Mouse (Mus musculus): Measurements from ENCODE around the gene Tnfsf13. TPM values are rescaled to one million over a fixed set of nuclear protein-coding genes. Genes with fewer than 3 reads are reported as not detected.

Tnfsf13 gene
- polyA plus RNA-seq, 1 experiment from 2014 or later: 0.53 TPM

DNA sequence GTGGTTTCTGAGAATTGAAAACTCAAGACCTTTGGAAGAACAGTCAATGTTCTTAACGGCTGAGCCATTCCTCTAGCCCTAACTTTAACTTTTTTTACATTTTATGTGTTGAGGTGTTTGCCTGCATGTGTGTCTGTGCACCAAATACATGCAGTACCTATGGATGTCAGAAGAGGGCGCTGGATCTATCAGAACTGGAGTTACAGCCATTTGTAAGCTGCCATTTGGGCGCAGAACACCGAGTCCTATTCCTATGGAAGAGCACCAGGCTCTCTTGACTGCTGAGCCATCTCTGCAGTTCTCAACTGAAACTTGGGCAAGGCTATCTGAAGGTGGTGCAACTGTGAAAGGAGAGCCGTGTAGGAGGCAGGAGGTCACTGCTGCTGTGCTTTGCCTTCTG is 13.0 kb upstream of the Tnfsf13 start:
- Histone ChIP-seq H3K9ac (ENCODE audit: low read length) (no peak overlapping the region), H3K27me3 (replicated peaks; ENCODE audit: control insufficient read depth, insufficient read depth, low read length) (no peaks in the 10 kb centered on the region), H3K36me3 (ENCODE audit: control insufficient read depth, insufficient read depth, low read length) (no peaks in the 10 kb centered on the region), H3K4me2 (ENCODE audit: low read length) (no peak overlapping the region), H3K9me3 (replicated peaks; ENCODE audit: control insufficient read depth, low read length) (no peaks in the 10 kb centered on the region), H3K4me3 (ENCODE audit: low read depth, low read length) (no peak overlapping the region), H3K27ac (ENCODE audit: low read depth, low read length) (no peak overlapping the region), H3K4me1 (ENCODE audit: control insufficient read depth, insufficient read depth, low read length) (peaks cover 10% of the 10 kb centered on the region; the same call in 1 of the 2 replicates)
- ATAC-seq: no peak
- DNase-seq (ENCODE audit: low spot score): no peak
- 74% methylated on average over 5 of the region's 5 CpGs for WGBS

DNA sequence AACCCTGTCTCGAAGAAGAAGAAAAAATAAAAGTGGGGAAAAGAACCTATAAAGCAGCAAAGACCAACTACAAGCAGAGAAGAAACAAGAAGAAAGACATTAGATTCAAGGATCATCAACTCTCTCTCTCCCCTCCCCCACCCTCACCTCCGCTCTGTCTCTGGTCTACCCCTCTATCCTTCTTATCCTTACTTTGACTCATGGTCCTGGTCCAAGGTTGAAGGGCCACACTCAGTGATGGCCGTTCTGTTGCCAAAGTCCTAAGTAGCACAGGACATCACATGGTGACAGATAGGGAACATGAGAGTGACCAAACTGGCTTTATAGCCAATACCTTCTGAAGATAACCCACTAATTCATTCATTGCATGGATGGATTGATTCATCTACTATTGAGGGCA is 11.8 kb upstream of the Tnfsf13 start:
- WGBS: 87% methylated on average over 3 of the region's 3 CpGs
- DNase-seq (ENCODE audit: low spot score) (no peak), ATAC-seq (no peak)
- H3K4me1 ChIP-seq (ENCODE audit: control insufficient read depth, insufficient read depth, low read length): peaks cover 10% of the 10 kb centered on the region; the same call in 1 of the 2 replicates
- H3K9ac ChIP-seq (ENCODE audit: low read length): no peak overlapping the region
- H3K27ac ChIP-seq (ENCODE audit: low read depth, low read length): no peak overlapping the region
- no peaks in the 10 kb centered on the region for H3K9me3 ChIP-seq (replicated peaks; ENCODE audit: control insufficient read depth, low read length)
- no peaks in the 10 kb centered on the region for H3K27me3 ChIP-seq (replicated peaks; ENCODE audit: control insufficient read depth, insufficient read depth, low read length)
- no peaks in the 10 kb centered on the region for H3K36me3 ChIP-seq (ENCODE audit: control insufficient read depth, insufficient read depth, low read length)
- H3K4me3 ChIP-seq (ENCODE audit: low read depth, low read length): no peak overlapping the region
- H3K4me2 ChIP-seq (ENCODE audit: low read length): no peak overlapping the region

DNA sequence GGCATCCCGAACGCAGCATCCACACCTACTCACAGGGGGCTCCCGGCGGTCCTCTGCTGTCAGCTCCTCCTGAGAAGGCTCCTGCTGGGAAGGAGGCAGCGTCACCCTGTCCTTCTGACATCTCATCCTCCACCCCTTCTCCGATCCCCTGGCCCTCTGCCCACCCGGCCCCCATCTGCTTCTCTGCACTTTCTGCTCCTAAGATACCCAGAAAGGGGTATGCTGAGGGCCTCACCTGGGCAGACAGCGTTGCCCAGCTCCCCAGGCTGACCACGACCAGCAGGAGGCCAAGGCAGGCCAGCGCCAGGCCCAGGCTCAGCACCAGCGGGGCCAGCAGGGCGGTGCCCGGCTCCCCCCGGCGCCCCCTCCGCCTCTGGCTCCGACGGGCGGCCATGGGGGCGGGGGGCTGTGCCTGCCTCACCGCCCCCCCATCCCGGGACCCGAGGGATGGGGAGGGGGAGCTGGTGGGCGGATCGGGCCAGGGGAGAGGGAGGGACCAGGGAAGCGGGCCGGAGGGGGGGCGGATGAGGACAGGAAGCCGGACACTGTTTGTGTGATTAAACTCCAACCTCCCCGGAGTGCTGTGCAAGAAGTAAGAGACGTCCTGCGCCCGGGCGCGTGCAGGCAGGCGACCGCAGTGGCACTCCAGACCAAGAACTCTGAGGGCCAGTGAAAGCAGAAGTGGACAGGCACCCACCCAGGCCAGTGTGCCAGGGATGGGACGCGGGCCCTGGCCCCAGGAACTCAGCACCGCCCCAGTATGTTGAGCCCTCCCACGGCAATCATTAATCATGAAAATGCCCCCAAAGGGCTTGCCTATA is 10.0 kb upstream of the Tnfsf13 start, which contains the start of the genes Tnfsf12 and Tnfsfm13:
TSS of gene Tnfsf12 (minus strand) at position 489 of the 821 bp plus-strand sequence.
TSS of gene Tnfsfm13 (minus strand) at position 738 of the 821 bp plus-strand sequence.
- no peaks in the 10 kb centered on the region for H3K9me3 ChIP-seq (replicated peaks; ENCODE audit: control insufficient read depth, low read length)
- WGBS: 1% methylated on average over 40 of the region's 41 CpGs
- H3K9ac ChIP-seq (ENCODE audit: low read length): peak within 1 kb of the TSS; percentile 76
- no peak for DNase-seq (ENCODE audit: low spot score)
- ATAC-seq: peak; percentile 32; the same call in 1 of the 2 replicates
- peak within 1 kb of the TSS; percentile 40 for H3K4me3 ChIP-seq (ENCODE audit: low read depth, low read length)
- peaks cover 10% of the 10 kb centered on the region; the same call in 1 of the 2 replicates for H3K4me1 ChIP-seq (ENCODE audit: control insufficient read depth, insufficient read depth, low read length)
- H3K27ac ChIP-seq (ENCODE audit: low read depth, low read length): no peak within 1 kb of the TSS; the same call in 1 of the 2 replicates
- H3K4me2 ChIP-seq (ENCODE audit: low read length): peak within 1 kb of the TSS; percentile 90
- H3K36me3 ChIP-seq (ENCODE audit: control insufficient read depth, insufficient read depth, low read length): no peaks in the 10 kb centered on the region
- no peaks in the 10 kb centered on the region for H3K27me3 ChIP-seq (replicated peaks; ENCODE audit: control insufficient read depth, insufficient read depth, low read length)

DNA sequence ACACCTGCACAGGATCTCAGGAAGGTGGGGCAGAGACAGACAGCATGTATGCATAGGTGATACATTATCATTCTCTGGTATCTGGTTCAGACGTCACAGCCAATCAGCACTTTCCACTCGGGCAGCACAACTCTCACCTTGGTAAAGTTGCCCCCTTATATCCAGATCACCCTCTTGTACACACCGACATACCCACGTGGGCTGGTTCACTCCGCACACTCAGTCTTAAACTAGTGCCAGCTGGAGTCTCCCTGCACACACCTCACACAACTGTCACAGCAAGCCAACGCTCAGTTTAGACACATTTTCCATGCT is 9.4 kb upstream of the Tnfsf13 start:
- H3K4me1 ChIP-seq (ENCODE audit: control insufficient read depth, insufficient read depth, low read length): peaks cover 10% of the 10 kb centered on the region; the same call in 1 of the 2 replicates
- no peak overlapping the region; the same call in 1 of the 2 replicates for H3K27ac ChIP-seq (ENCODE audit: low read depth, low read length)
- H3K9ac ChIP-seq (ENCODE audit: low read length): peak overlapping the region; percentile 76; the same call in 1 of the 2 replicates
- WGBS: 28% methylated on average over 6 of the region's 6 CpGs
- peak overlapping the region; percentile 40 for H3K4me3 ChIP-seq (ENCODE audit: low read depth, low read length)
- ATAC-seq: no peak
- peak overlapping the region; percentile 90 for H3K4me2 ChIP-seq (ENCODE audit: low read length)
- DNase-seq (ENCODE audit: low spot score): peak; percentile 34
- H3K27me3 ChIP-seq (replicated peaks; ENCODE audit: control insufficient read depth, insufficient read depth, low read length): no peaks in the 10 kb centered on the region
- no peaks in the 10 kb centered on the region for H3K9me3 ChIP-seq (replicated peaks; ENCODE audit: control insufficient read depth, low read length)
- H3K36me3 ChIP-seq (ENCODE audit: control insufficient read depth, insufficient read depth, low read length): no peaks in the 10 kb centered on the region

DNA sequence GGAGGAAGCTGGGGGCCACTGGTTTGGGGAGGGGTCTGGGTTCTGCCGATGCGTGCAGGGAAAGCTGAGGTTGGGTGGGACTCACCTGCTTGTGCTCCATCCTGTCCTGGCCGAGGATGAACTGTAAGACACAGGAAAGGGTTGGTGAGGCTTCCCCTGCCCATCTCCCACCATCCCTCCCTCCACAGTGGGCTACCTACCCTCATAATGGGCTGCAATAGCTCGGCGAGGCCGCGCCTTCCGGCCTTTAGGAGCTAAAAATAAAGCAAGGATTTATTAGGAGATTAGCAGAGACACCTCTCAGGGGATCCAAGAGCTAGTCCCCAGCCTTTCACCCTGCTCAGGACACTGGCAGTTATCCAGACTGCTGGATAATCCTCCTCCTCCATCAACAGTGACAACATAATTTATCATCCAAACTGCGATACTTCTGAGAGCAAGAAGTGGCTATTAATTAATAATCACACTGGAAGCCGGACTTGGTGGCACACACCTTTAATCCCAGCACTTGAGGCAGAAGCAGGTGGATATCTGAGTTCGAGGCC is 7.9 kb upstream of the Tnfsf13 start:
- Histone ChIP-seq H3K27me3 (replicated peaks; ENCODE audit: control insufficient read depth, insufficient read depth, low read length) (no peaks in the 10 kb centered on the region), H3K4me3 (ENCODE audit: low read depth, low read length) (no peak overlapping the region), H3K9ac (ENCODE audit: low read length) (no peak overlapping the region), H3K27ac (ENCODE audit: low read depth, low read length) (no peak overlapping the region), H3K4me1 (ENCODE audit: control insufficient read depth, insufficient read depth, low read length) (peaks cover 10% of the 10 kb centered on the region; the same call in 1 of the 2 replicates), H3K4me2 (ENCODE audit: low read length) (no peak overlapping the region), H3K9me3 (replicated peaks; ENCODE audit: control insufficient read depth, low read length) (no peaks in the 10 kb centered on the region), H3K36me3 (ENCODE audit: control insufficient read depth, insufficient read depth, low read length) (no peaks in the 10 kb centered on the region)
- 52% methylated on average over 11 of the region's 11 CpGs for WGBS
- ATAC-seq: no peak
- DNase-seq (ENCODE audit: low spot score): no peak

DNA sequence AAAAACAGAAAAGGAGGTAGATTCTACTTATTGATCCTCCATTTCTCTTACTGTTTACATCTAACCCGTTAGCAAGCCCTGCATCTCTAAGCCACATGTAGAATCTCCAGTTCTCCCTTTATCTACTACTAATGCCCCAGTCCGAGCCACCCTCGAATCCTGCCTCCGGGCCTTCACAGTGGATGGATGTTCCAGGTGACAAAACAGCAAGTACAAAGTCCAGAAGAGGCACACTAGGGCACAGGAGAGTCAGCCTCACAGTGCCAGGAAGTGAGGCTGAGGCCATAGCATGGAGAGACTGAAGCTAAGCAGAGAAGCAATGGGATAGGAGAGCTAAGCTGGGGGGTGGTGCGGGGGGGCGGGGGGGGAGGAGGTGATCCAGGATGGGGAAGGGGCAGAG is 7.3 kb upstream of the Tnfsf13 start:
- no peak overlapping the region for H3K4me3 ChIP-seq (ENCODE audit: low read depth, low read length)

DNA sequence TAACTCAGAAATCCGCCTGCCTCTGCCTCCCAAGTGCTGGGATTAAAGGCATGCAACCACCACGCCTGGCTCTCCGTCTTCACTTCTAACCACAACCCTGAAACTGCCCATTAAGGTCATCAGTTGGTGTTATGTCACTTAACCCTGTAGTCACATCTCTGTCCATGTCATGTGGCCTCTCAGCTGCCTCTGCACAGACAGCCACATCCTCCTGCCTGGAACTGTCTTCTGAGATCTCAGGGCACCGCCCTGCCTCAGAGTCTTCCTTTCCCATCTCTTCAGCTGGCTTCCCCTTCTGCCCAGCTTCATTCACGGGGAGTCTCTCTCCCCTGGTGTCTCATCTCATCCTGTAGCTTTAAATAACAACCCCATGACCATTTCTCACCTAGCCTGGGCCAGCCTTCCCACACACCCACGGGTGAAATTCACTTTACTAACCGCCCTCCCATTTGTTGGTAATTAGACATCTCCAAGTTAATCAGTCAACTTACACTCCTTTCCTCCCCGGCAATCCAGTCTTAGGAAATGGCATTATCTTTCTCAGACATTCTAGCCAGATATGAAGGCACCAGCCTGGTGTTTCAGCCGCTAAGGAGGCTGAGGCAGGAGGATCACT is 6.7 kb upstream of the Tnfsf13 start:
- 83% methylated on average over 9 of the region's 9 CpGs for WGBS
- H3K4me2 ChIP-seq (ENCODE audit: low read length): no peak overlapping the region
- no peak for DNase-seq (ENCODE audit: low spot score)

More for the DNA sequence above, 7.3 kb upstream of the Tnfsf13 start:
- no peak overlapping the region for H3K4me2 ChIP-seq (ENCODE audit: low read length)
- no peak overlapping the region for H3K27ac ChIP-seq (ENCODE audit: low read depth, low read length)
- no peaks in the 10 kb centered on the region for H3K27me3 ChIP-seq (replicated peaks; ENCODE audit: control insufficient read depth, insufficient read depth, low read length)
- H3K36me3 ChIP-seq (ENCODE audit: control insufficient read depth, insufficient read depth, low read length): no peaks in the 10 kb centered on the region
- DNase-seq (ENCODE audit: low spot score) (no peak), ATAC-seq (no peak)
- no peaks in the 10 kb centered on the region for H3K9me3 ChIP-seq (replicated peaks; ENCODE audit: control insufficient read depth, low read length)
- no peak overlapping the region for H3K9ac ChIP-seq (ENCODE audit: low read length)
- 88% methylated on average over 6 of the region's 6 CpGs for WGBS
- H3K4me1 ChIP-seq (ENCODE audit: control insufficient read depth, insufficient read depth, low read length): peaks cover 10% of the 10 kb centered on the region; the same call in 1 of the 2 replicates

DNA sequence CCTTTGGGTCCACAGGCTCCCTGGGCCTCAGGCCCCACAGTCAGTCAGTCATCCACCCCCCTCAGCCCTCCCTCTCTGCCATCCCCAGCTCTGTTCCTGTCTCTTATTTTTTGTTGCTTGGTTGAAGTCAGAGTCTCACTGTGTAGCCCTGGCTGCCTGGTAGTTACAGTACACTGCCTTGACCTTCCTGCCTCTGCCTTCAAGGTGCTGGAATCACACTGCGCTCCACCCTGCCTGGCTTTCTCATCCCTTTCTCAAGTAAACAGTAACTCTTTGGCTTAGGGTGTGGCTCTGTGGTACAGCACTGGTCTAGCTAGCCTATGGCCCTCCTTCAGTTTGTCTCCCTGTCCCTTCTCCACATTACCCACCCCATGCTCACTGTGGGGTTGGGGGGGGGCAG is 4.3 kb upstream of the Tnfsf13 start:
- H3K4me3 ChIP-seq (ENCODE audit: low read depth, low read length): no peak overlapping the region
- H3K36me3 ChIP-seq (ENCODE audit: control insufficient read depth, insufficient read depth, low read length): no peaks in the 10 kb centered on the region
- DNase-seq (ENCODE audit: low spot score) (no peak), ATAC-seq (no peak)
- H3K27me3 ChIP-seq (replicated peaks; ENCODE audit: control insufficient read depth, insufficient read depth, low read length): no peaks in the 10 kb centered on the region
- H3K27ac ChIP-seq (ENCODE audit: low read depth, low read length): no peak overlapping the region
- H3K4me2 ChIP-seq (ENCODE audit: low read length): no peak overlapping the region
- H3K4me1 ChIP-seq (ENCODE audit: control insufficient read depth, insufficient read depth, low read length): peaks cover 10% of the 10 kb centered on the region; the same call in 1 of the 2 replicates
- H3K9me3 ChIP-seq (replicated peaks; ENCODE audit: control insufficient read depth, low read length): no peaks in the 10 kb centered on the region
- H3K9ac ChIP-seq (ENCODE audit: low read length): no peak overlapping the region
- 95% methylated on average over 1 of the region's 1 CpGs for WGBS

More for the DNA sequence above, 6.7 kb upstream of the Tnfsf13 start:
- Histone ChIP-seq H3K9ac (ENCODE audit: low read length) (no peak overlapping the region), H3K4me1 (ENCODE audit: control insufficient read depth, insufficient read depth, low read length) (peaks cover 10% of the 10 kb centered on the region; the same call in 1 of the 2 replicates), H3K27me3 (replicated peaks; ENCODE audit: control insufficient read depth, insufficient read depth, low read length) (no peaks in the 10 kb centered on the region), H3K36me3 (ENCODE audit: control insufficient read depth, insufficient read depth, low read length) (no peaks in the 10 kb centered on the region), H3K9me3 (replicated peaks; ENCODE audit: control insufficient read depth, low read length) (no peaks in the 10 kb centered on the region), H3K27ac (ENCODE audit: low read depth, low read length) (no peak overlapping the region), H3K4me3 (ENCODE audit: low read depth, low read length) (no peak overlapping the region)
- ATAC-seq: no peak

All from forebrain, embryonic 14.5 days (tissue).